Mouse (Mus musculus): ENCODE measurements around the gene Cdh8. TPM values are rescaled to one million over a fixed set of nuclear protein-coding genes. Genes with fewer than 3 reads are reported as not detected.
"Not testable (repeated sequence)": the region's sequence is repeated elsewhere in the genome, so short reads cannot be mapped to it uniquely, and the experiment has no call there.

Cdh8 gene
- total RNA-seq, 2 experiments from 2014 or later, result not detected

DNA sequence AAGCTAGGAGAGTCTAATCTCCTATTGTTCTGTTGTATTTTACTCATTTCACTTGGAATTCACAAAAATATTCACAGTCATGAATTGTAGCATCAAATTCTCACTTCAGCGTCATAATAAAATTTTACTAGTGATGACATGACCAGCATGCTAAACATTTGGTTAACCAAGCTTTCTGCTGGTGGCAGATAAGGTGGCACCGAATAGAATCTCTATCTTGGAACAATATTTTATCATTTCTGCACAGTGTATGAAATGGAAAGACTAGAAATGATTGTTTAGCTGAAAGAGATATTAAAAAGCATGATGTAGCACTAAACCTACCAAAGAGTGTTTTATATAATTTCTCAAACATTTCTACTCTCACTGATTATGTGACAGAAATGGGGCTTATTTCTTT is 225.6 kb downstream of the Cdh8 start:
- Histone ChIP-seq H3K4me3 (no peak overlapping the region), H3K27ac (no peak overlapping the region)
- intact Hi-C loops (cut with DNase I), result no loop called here
- no peak for DNase-seq
- no peak for TF ChIP-seq CTCF (IDR thresholded peaks at IDR 0.05)

- TF ChIP-seq CTCF (IDR thresholded peaks at IDR 0.05), result no peak
- no peak overlapping the region for H3K4me3 ChIP-seq
Observed at GRCm38 (mm10) chr8:99186879-99187278, 229.4 kb downstream of the Cdh8 start.

GRCm38 (mm10) chr8:99184186-99184585 is 232.1 kb downstream of the Cdh8 start:
- Histone ChIP-seq H3K4me3 (no peak overlapping the region), H3K27ac (no peak overlapping the region)
- no peak for TF ChIP-seq CTCF (IDR thresholded peaks at IDR 0.05)
- no peak for DNase-seq
- intact Hi-C loops (cut with DNase I), result no loop called here

More at GRCm38 (mm10) chr8:99186879-99187278, 229.4 kb downstream of the Cdh8 start:
- no peak overlapping the region for H3K27ac ChIP-seq
- DNase-seq, result no peak
- intact Hi-C loops (cut with DNase I), result no loop called here

DNA sequence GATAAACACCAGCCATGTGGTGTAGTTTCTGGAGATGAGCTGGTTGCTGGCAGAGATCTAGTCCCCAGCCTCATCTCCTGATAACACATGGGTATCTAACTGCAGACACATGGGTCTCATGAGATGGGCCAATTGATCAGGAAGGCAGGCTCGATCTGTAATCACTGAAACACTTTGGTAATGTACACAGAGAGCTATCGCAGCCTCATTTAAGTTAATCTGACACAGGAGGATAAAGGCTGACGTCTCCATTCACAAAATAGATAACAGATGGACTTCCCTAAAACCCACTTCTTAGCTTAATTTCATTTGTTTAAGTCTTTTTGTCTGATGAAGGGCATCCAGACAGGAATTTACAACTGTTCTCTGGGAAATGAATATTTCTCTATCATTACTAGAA is 249.3 kb downstream of the Cdh8 start:
- intact Hi-C loops (cut with DNase I), result no loop called here
- H3K4me3 ChIP-seq, result no peak overlapping the region
- DNase-seq, result no peak
- TF ChIP-seq CTCF (IDR thresholded peaks at IDR 0.05), result no peak
- H3K27ac ChIP-seq, result no peak overlapping the region

- Histone ChIP-seq H3K27ac (no peak overlapping the region), H3K4me3 (no peak overlapping the region)
- intact Hi-C loops (cut with DNase I), result no loop called here
- no peak for DNase-seq
- TF ChIP-seq CTCF (IDR thresholded peaks at IDR 0.05), result no peak
Observed at GRCm38 (mm10) chr8:99161633-99162032, 254.6 kb downstream of the Cdh8 start.

DNA sequence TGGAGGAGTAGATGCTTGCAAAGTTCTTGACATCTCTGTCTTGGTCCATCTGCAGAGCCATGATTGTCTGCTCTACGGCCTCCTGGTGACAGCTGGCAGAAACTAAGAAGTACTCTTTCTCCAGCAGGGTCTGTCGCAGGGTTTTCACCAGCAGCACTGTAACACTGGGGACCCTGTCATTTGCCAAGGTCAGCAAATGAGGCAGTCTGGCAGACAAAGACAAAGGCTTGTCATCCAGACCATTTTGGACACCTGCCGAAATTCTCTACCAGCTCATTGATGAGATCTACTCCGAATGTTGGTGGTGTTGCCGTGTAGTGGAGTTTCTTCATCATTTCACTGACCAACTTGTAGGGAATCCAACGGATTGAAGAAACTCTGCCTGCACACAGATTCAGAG is 270.8 kb downstream of the Cdh8 start:
- no peak overlapping the region for H3K4me3 ChIP-seq
- no peak for DNase-seq
- no peak overlapping the region for H3K27ac ChIP-seq
- intact Hi-C loops (cut with DNase I), result no loop called here
- TF ChIP-seq CTCF (IDR thresholded peaks at IDR 0.05), result no peak

DNA sequence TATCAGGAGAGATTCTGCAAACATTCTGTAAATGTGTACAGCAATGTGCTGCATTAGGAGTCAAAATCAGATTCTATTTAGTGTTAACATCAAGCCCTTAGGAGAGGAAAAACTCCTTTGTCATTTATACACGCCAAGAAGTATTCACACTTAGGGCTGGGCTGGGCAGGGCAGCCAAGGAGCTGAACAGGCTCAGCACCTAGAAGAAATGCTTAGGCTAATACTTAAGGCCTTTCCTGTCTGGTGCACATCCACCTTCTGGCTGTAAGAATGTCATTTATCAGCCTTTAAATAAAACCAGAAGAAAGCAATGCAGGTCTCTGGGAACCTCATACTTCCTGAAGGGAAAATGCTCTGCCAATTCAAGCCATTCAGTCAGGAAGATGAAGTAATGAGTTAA is 271.5 kb downstream of the Cdh8 start:
- H3K4me3 ChIP-seq; intact Hi-C loops (cut with DNase I); H3K27ac ChIP-seq; DNase-seq: not testable (repeated sequence)

DNA sequence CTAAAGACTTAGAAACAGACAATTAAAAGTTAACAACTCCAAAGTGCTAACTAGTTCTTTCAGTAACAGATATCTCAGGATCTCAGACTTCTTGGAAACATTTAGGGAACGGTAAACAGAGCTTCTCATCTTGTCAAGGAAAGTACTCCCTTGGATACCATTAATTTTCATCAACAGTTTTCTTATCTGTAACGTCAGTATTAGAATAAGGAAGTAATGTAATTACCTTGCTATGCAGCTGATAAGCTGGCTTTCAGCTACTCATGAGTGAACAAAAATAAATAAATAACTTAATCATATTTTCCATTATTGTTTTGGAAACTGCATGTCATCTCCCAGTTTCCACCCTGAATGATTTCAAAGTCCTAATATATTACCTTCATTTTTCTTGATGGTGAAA is 317.8 kb downstream of the Cdh8 start:
- DNase-seq, result no peak
- no peak for TF ChIP-seq CTCF (IDR thresholded peaks at IDR 0.05)
- Histone ChIP-seq H3K4me3 (no peak overlapping the region), H3K27ac (no peak overlapping the region)
- intact Hi-C loops (cut with DNase I), result no loop called here

DNA sequence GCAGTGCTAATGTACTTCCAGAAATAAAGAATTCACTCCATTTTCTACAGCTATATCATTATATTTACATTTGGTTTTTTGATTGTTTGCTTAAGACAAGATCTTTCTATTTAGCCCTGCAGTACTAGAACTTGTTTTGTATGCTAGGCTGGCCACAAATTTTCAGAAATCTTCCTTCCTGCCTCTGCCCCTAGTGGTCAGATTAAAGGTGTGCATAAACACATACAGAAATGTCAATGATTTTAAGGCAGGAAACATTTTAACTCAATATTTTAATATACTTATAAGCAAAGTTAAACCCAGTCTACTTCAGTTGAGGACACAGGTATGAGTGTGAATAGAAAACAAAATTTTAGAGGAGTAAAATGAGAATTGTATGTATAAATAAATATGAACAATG is 364.9 kb downstream of the Cdh8 start:
- no peak for TF ChIP-seq CTCF (IDR thresholded peaks at IDR 0.05)
- intact Hi-C loops (cut with DNase I), result no loop called here
- no peak overlapping the region for H3K27ac ChIP-seq
- DNase-seq, result no peak
- H3K4me3 ChIP-seq, result no peak overlapping the region

DNA sequence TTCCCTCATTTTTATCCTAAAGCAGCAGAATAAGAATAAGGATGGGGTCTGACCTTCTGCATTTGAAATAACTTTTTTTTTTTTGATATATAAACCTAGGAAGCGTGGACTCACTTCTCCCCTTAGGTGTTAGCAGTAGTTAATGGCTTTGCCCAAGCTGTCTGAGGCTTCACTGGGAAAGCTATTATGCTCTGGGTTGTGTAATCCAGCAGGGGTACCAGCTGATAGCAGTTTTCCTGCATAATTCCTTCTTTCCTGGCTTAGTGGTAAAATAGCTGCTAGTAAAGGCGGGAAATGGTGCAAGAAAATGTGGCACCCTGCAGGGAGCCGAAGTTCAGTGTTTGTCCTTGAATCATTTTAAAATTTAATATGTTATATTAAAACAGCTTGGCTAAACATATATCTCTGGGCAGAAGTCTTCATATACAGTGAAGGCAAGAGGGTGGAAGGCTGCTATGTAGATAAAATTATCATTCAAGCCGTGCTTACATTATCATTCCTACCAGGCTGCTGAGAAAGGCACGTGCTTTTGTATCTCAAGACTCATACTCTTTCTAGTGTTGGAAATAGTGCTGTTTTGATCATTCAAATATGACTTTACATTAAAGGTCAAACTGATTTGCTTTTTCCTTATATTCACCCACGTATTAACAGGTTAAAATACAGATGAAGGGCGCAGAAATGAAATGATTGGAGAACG is 367.5 kb downstream of the Cdh8 start:
- intact Hi-C loops (cut with DNase I), result no loop called here
- Histone ChIP-seq H3K4me3 (no peak overlapping the region), H3K27ac (no peak overlapping the region)
- TF ChIP-seq CTCF (IDR thresholded peaks at IDR 0.05), result no peak
- no peak for DNase-seq

DNA sequence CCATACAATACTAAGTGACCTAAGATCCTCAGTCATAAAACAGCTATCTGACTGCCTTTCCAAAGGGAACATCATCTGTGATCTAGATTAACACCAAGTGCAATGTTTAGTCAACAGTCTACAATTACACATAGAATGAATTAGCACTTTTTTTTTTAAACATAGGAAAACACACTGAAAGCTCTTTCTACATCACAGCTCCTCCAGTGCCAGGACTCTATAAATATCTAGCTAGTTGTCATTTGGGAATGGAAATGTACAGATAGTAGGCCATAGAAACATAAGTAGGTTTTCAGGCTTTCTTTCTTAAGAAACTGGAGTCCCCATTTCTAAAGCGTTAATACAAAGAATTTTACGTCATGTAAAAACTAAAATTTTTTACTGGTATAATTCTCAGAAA is 375.8 kb downstream of the Cdh8 start:
- DNase-seq, result no peak
- TF ChIP-seq CTCF (IDR thresholded peaks at IDR 0.05), result no peak
- intact Hi-C loops (cut with DNase I), result no loop called here
- no peak overlapping the region for H3K27ac ChIP-seq
- no peak overlapping the region for H3K4me3 ChIP-seq

DNA sequence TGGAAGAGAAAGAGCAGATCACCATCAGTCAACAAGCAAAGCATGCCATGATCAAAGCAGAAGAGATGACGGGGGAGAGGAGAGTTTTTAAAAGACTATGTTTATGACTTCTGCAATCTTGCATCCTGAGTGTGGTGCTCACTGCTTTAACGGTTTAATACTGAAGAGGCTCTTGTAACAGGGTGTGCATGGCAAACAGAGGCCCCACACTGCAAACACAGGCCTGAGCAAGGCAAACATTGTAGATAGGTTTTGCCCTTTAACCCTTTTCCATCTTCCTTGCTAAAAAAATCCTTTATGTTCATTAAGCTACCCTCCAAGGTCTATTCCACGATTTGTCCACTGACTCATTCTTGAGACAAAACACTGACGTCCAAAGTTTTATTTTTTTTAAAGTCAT is 385.2 kb downstream of the Cdh8 start:
- intact Hi-C loops (cut with DNase I), result no loop called here
- no peak for DNase-seq
- no peak for TF ChIP-seq CTCF (IDR thresholded peaks at IDR 0.05)
- Histone ChIP-seq H3K4me3 (no peak overlapping the region), H3K27ac (no peak overlapping the region)

All from gastrocnemius, adult 2 months (tissue).